Mouse (Mus musculus) hematopoietic stem cell, adult 5-6 weeks (primary cell): ENCODE data around the gene Evi5. TPM values are rescaled to one million over a fixed set of nuclear protein-coding genes. Genes with fewer than 3 reads are reported as not detected.

ENCODE experiments used
- ATAC-seq, 2 experiments: fragments of 125-278 bp in 1 of 2; replicated peaks in 1 of 2; 2 replicates each; pipeline ENCODE4 v1.8.0; 2016 to 2017; ENCODE audit warnings: inconsistent platforms in 2 of 2, mild to moderate bottlenecking in 2 of 2, moderate number of reproducible peaks in 2 of 2, low read depth in 1 of 2, moderate TSS enrichment in 1 of 2; ENCODE audit not compliant: low FRiP score in 2 of 2, poor library complexity in 2 of 2, severe bottlenecking in 2 of 2, insufficient read depth in 1 of 2, low TSS enrichment in 1 of 2
- total RNA-seq: library from RNA; stranded (forward); fragments of 172-1452, 232-1000 nt; gene quantifications from 2 replicates; pipeline ENCODE4 v1.2.3, GENCODE M21; 2017

Gene Evi5
- total RNA-seq, 1 experiment from 2014 or later = 19.9 TPM

- no peak for ATAC-seq
Observed at GRCm38 (mm10) chr5:107727007-107727402, 147.9 kb downstream of the Evi5 start.

GRCm38 (mm10) chr5:107726281-107727006 lies 148.5 kb downstream of the Evi5 start:
- peak in 1 of 2 experiments; percentile 19; a peak in 1 of 4 replicates for ATAC-seq

- peak; percentile 60 to 65 for ATAC-seq
Observed at GRCm38 (mm10) chr5:107725435-107726261, 149.3 kb downstream of the Evi5 start, which contains the start of gene Gfi1. TSS of gene Gfi1 (minus strand) at chr5:107726036.

DNA sequence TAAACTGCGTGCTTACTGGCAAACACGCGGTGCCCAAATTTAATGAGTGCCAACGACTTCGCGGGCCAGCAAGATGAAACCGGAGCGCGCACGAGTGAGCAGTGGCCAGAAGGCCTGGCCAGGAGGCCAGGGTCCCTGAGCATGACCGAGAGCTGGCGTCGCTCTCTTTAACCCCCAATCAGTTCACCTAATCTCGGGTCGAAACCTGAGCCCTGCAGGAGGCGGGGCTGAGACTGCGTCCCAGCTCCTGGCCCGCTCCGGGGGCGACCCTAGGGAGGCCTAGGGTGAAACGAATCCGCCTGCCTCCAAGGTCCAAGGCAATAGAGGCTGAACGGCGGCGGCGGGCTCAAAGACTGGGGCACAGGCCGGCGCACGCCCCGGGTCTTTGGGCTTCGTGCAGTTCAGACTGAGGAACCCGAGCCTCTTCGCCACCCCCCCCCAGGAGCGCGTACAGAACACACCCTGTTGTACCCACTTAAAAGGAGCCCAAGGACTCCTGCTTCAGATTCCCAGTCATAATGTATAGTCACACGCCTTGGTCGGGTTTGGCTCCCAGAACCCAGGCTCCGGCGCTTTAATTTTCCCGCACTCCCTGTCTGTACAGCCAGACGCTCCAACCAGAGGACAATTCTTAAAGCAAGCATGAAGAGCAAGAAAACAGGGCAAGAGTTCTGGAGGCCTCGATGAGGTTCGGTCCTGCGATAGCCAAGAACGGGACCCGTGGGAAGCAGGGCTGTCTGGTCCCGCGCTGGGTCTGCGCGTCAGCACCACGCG lies 150.1 kb downstream of the Evi5 start:
- ATAC-seq = no peak

GRCm38 (mm10) chr5:107723541-107724511 lies 151.1 kb downstream of the Evi5 start:
- peak in 1 of 2 experiments; percentile 22; a peak in 1 of 4 replicates for ATAC-seq

DNA sequence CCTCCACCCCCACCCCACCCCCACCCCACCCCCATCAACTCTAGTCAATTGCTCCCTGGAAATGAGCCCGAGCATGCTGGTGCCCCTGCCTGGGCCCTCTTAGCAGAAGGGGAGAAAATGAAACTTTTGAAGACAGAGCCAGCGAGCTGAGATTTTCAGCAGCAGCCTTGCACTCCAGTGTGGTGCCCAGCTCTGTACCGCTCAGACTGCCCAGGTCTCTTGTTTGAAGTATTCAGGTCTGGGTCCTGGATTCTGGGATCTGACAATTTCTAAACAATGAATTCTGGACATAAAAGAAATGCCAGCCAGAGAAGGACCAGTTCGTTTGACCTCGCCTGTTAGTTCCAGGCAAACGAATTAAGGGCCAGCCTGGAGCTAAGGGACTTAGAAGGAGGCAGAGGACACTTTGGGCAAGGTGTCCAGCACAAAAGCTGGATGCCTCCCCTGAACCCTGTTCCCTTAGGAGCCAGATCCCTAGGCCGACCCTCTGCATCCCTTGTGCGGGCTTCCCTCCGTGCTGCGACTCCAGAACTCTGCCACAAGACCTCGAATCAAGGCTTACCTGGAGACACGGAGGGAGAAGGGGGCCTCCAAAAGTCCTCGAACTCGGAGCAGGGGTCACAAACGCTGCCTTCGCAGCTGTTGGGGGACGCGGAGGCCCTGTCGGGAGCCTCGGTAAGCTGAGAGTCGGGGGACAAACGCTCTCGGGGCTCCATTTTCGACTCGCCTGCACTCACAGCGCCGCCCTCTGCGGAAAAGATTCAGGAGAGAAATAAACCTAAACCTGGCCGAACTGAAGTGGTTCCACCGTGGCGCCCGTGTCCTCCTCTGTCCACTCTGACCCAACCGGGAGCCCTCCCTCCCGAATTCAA lies 152.0 kb downstream of the Evi5 start:
- no peak for ATAC-seq

DNA sequence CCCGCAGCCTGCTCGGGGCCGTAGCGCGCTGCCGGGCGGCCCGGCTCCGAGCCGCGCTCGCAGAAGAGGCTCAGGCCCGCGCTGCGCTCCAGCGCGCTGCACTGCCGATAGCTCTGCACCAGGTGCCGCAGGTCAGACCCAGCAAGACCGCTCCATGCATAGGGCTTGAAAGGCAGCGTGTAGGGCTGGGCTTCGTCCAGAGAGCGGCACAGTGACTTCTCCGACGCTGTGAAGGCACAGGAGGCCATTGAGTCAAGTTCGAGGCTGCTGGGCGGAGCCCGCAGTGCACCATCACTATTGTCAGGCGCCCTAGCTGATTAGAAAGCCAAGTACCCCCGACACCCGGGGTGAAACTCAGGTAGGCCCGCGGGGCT lies 153.3 kb downstream of the Evi5 start:
- no peak for ATAC-seq

DNA sequence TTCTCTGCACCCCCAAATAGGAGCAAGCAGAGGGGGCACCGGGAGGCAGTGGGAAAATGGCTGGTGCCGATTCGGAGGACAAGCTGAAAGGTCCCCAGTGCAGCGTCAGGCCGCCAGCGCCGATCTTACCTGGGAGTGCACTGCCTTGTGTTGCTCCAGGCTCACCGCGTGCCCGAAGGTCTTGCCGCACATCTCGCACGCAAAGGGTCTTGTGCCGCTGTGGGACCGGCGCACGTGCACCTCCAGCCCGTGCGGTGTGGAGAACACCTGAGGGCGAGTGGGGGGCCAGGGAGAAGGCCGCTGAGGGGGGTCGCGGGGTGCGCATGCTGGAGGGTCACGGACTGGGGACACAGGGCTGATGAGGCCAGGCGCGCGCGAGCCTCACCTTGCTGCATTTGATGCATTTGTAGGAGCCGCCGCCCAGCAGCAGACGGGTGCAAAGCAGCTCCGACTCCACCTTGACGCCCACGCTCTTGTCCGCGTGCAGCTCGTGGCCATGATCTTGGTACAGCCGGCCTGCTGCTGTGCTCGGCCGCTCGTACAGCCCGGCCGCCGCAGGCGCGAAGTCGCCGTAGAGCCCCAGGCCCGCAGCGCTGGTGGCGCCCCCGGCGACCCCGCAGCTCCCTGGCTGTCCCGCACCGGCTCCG lies 153.8 kb downstream of the Evi5 start:
- ATAC-seq = no peak

DNA sequence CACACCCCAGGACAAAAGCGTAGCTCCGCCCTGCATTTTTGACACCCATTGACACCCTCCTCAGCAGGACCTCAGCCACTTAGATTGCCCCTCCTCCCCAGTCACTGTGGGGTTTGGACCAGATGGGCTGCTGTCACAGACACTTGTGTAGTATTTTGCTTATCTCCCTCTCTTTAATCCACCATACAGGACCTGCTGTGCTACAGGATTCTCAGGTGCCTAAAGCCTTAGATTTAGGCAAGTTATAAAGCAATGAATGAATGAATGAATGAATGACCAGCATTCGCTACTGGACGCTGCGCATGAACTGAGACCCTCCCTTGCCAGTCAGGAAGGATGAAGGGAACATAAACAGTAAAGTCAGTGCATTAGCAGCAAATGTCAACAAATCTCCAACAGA lies 154.4 kb downstream of the Evi5 start:
- no peak for ATAC-seq

DNA sequence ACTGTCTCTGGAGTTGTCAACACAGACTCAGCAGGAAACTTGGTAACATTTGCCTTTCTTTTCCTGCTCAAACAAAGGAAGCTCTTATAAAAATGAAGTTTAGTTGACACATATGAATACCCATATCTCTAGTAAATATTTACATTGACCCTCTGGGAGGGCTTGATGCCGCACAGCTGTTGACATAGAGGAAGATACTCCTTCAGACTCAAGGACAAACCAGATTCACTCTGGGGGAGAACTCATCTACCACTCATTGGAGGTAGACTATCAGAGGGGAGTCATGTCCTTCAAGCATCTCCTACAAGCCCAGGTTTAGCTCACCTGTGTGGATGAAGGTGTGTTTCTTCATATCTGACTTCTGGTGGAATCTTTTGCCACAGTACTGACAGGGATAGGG lies 155.1 kb downstream of the Evi5 start:
- no peak for ATAC-seq

- no peak for ATAC-seq
Observed at GRCm38 (mm10) chr5:107719209-107719608, 155.7 kb downstream of the Evi5 start.

GRCm38 (mm10) chr5:107717871-107718361 lies 157.0 kb downstream of the Evi5 start:
- peak; percentile 56 to 63 for ATAC-seq

DNA sequence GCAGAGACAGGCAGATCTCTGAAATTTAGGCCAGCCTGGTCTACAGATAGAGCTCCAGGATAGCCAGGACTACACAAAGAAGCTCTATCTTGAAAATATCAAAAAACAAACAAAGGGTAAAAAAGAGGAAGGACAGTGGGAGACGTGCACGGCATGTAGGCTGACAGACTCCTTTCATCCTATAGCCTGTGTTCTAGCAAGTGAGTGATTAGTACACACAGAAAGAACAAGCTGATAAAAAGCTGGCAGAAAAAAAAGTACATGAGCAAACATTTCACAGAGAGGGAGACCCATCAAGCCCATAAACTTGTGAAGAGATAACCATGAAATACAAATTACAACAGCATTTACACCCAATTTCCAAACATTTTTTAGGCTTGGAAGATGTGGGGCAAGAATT lies 163.2 kb downstream of the Evi5 start:
- ATAC-seq = no peak

GRCm38 (mm10) chr5:107708124-107708797 lies 166.6 kb downstream of the Evi5 start:
- peak; percentile 57 to 67; a peak in 3 of 4 replicates for ATAC-seq

- no peak; a peak in 1 of 4 replicates for ATAC-seq
Observed at GRCm38 (mm10) chr5:107706262-107706661, 168.6 kb downstream of the Evi5 start.
